Mouse (Mus musculus) intestine, postnatal 0 days (tissue): ENCODE data around the gene Megf8. TPM values are rescaled to one million over a fixed set of nuclear protein-coding genes. Genes with fewer than 3 reads are reported as not detected.
A peak's percentile ranks its signal among the peaks of the same experiment; 100 is the strongest.

ENCODE experiments used
- ATAC-seq: fragments of 200-750 bp; cut with Nextera tagmentation; 2 replicates; pipeline ENCODE4 v1.8.0; 2017; ENCODE audit warnings: mild to moderate bottlenecking, moderate TSS enrichment, moderate library complexity
- H3K27ac ChIP-seq: fragments of 300-500 bp; sonication (generic); 2 replicates; pipeline ENCODE4 v1.5.1; 2014; ENCODE audit warnings: mild to moderate bottlenecking, low read depth, low read length, moderate library complexity
- H3K27me3 ChIP-seq: fragments of 300-500 bp; sonication (generic); replicated peaks from 2 replicates; pipeline ENCODE4 v1.6.1; 2014; ENCODE audit warnings: low read length, mixed read lengths; ENCODE audit not compliant: control insufficient read depth, insufficient read depth
- H3K36me3 ChIP-seq: fragments of 300-500 bp; sonication (generic); 2 replicates; pipeline ENCODE4 v1.6.1; 2014; ENCODE audit warnings: mild to moderate bottlenecking, moderate library complexity; ENCODE audit not compliant: control insufficient read depth, insufficient read depth
- H3K4me1 ChIP-seq: fragments of 300-500 bp; sonication (generic); replicated peaks from 2 replicates; pipeline ENCODE4 v1.6.1; 2014; ENCODE audit warnings: antibody characterized with exemption, low read length, mixed read lengths; ENCODE audit not compliant: control insufficient read depth, insufficient read depth
- H3K4me2 ChIP-seq: fragments of 300-500 bp; sonication (generic); replicated peaks from 2 replicates; pipeline ENCODE4 v1.6.1; 2014; ENCODE audit warnings: low read depth, mild to moderate bottlenecking, moderate library complexity
- H3K4me3 ChIP-seq: fragments of 300-500 bp; sonication (generic); 2 replicates; pipeline ENCODE4 v1.5.1; 2014; ENCODE audit warnings: low read depth, low read length
- H3K9ac ChIP-seq: fragments of 300-500 bp; sonication (generic); 2 replicates; pipeline ENCODE4 v1.6.1; 2014; ENCODE audit warnings: mild to moderate bottlenecking, low read depth, low read length
- H3K9me3 ChIP-seq: fragments of 300-500 bp; sonication (generic); 2 replicates; pipeline ENCODE4 v1.6.1; 2016; ENCODE audit warnings: mixed run types; ENCODE audit not compliant: control insufficient read depth
- CTCF ChIP-seq: sonication (generic); IDR thresholded peaks from 2 replicates; pipeline ENCODE4 v1.5.1; 2016; ENCODE audit warnings: low read depth, mild to moderate bottlenecking, control low read depth, antibody characterized with exemption, moderate library complexity
- WGBS: fragments of 180-500 bp; shearing (Covaris S2); extraction: QIAGEN DNeasy Blood & Tissue Kit; methylation state at CpG from one replicate; pipeline ENCODE4 v1.1.7; 2014; 5-methylcytosine and 5-hydroxymethylcytosine counted together
- polyA plus RNA-seq: library from polyadenylated mRNA; unstranded; fragments of >200 nt; fragmentation: Nextera tagmentation; extraction: Ambion mirVana; gene quantifications from 2 replicates; pipeline ENCODE4 v1.2.1, GENCODE M21; 2015

Gene Megf8
- polyA plus RNA-seq, 1 experiment from 2014 or later, result 3.4 TPM

GRCm38 (mm10) chr7:25385850-25386555 lies 69.0 kb downstream of the Megf8 start:
- Histone ChIP-seq H3K36me3 (peaks cover 52% of the 10 kb centered on the region), H3K4me3 (no peak overlapping the region), H3K27ac (peak overlapping the region; percentile 82), H3K9ac (no peak overlapping the region), H3K4me2 (peak overlapping the region; percentile 27), H3K27me3 (no peaks in the 10 kb centered on the region), H3K4me1 (peaks cover 22% of the 10 kb centered on the region), H3K9me3 (no peaks in the 10 kb centered on the region)
- 50% methylated on average over 12 of the region's 12 CpGs for WGBS
- ATAC-seq, result no peak
- TF ChIP-seq CTCF, result no peak

GRCm38 (mm10) chr7:25387811-25388440 lies 71.0 kb downstream of the Megf8 start:
- Histone ChIP-seq H3K4me3 (no peak overlapping the region), H3K27me3 (no peaks in the 10 kb centered on the region), H3K36me3 (peaks cover 47% of the 10 kb centered on the region), H3K4me2 (no peak overlapping the region), H3K4me1 (peaks cover 24% of the 10 kb centered on the region), H3K9me3 (no peaks in the 10 kb centered on the region), H3K27ac (no peak overlapping the region), H3K9ac (no peak overlapping the region)
- TF ChIP-seq CTCF, result no peak
- no peak for ATAC-seq
- WGBS, result 95% methylated on average over 18 of the region's 18 CpGs

GRCm38 (mm10) chr7:25388916-25389315 lies 72.0 kb downstream of the Megf8 start:
- Histone ChIP-seq H3K27ac (no peak overlapping the region), H3K9ac (no peak overlapping the region), H3K4me2 (no peak overlapping the region), H3K4me1 (peaks cover 24% of the 10 kb centered on the region), H3K4me3 (no peak overlapping the region), H3K36me3 (peaks cover 37% of the 10 kb centered on the region), H3K27me3 (no peaks in the 10 kb centered on the region), H3K9me3 (no peaks in the 10 kb centered on the region)
- 84% methylated on average over 7 of the region's 7 CpGs for WGBS
- no peak for TF ChIP-seq CTCF
- ATAC-seq, result no peak

GRCm38 (mm10) chr7:25390054-25390770 lies 73.2 kb downstream of the Megf8 start:
- Histone ChIP-seq H3K4me1 (peaks cover 24% of the 10 kb centered on the region), H3K4me2 (peak overlapping the region; percentile 41), H3K27ac (peak overlapping the region; percentile 51), H3K9ac (no peak overlapping the region), H3K9me3 (no peaks in the 10 kb centered on the region), H3K27me3 (no peaks in the 10 kb centered on the region), H3K4me3 (no peak overlapping the region), H3K36me3 (peaks cover 24% of the 10 kb centered on the region)
- peak; percentile 81 for ATAC-seq
- WGBS, result 50% methylated on average over 8 of the region's 8 CpGs
- no peak for TF ChIP-seq CTCF

GRCm38 (mm10) chr7:25390986-25391385 lies 74.0 kb downstream of the Megf8 start:
- Histone ChIP-seq H3K9me3 (no peaks in the 10 kb centered on the region), H3K4me2 (peak overlapping the region; percentile 41; the same call in 1 of the 2 replicates), H3K27ac (peak overlapping the region; percentile 51; the same call in 1 of the 2 replicates), H3K4me3 (no peak overlapping the region), H3K9ac (no peak overlapping the region), H3K27me3 (no peaks in the 10 kb centered on the region), H3K36me3 (peaks cover 21% of the 10 kb centered on the region), H3K4me1 (peaks cover 24% of the 10 kb centered on the region)
- 45% methylated on average over 2 of the region's 2 CpGs for WGBS
- no peak for TF ChIP-seq CTCF
- no peak for ATAC-seq

GRCm38 (mm10) chr7:25391856-25392453 lies 75.0 kb downstream of the Megf8 start:
- Histone ChIP-seq H3K27ac (0 out of 2 replicates have a peak overlapping the region, but pooled peaks have one; percentile 41), H3K4me2 (no peak overlapping the region), H3K4me3 (no peak overlapping the region), H3K36me3 (peaks cover 18% of the 10 kb centered on the region), H3K4me1 (peaks cover 21% of the 10 kb centered on the region), H3K9me3 (no peaks in the 10 kb centered on the region), H3K27me3 (no peaks in the 10 kb centered on the region), H3K9ac (no peak overlapping the region)
- WGBS, result 74% methylated on average over 2 of the region's 2 CpGs
- TF ChIP-seq CTCF, result no peak
- ATAC-seq, result no peak
